Mouse (Mus musculus): ENCODE measurements at regions not wholly inside any gene's neighbourhood (a gene's known extent, or its start where the extent isn't known, plus 50 kb on each side); places are given as distances from the start of the nearest gene placed in this dataset.

DNA sequence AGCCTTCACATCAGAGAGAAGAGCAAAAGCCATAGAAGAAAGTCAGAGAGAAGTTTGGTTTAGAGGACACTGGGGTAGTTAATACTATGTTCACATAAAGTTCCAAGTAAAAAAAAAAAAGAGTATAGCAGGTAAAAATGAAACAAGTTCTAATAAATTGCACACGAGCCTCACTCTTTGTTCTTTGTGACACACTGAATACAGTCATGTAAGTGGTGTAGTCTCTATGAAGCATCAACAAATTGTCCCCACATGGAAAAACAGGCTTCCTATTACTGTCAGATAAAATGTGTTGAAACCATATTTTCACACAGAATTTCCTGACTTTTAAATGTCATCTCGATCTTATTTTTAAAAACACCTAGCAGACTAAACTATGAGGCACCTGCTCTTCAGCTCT lies 1057.2 kb downstream of the Gsdmc2 start:
- no peak overlapping the region for H3K9ac ChIP-seq
- H3K4me2 ChIP-seq (replicated peaks), result no peak overlapping the region
- H3K4me3 ChIP-seq, result no peak overlapping the region
- 84% methylated on average over 2 of the region's 2 CpGs for whole genome bisulfite sequencing
- H3K27ac ChIP-seq, result no peak overlapping the region
- ATAC-seq (ENCODE audit: low FRiP score), result no peak
- no peaks in the 10 kb centered on the region for H3K9me3 ChIP-seq (replicated peaks)
- no peaks in the 10 kb centered on the region for H3K27me3 ChIP-seq
- no peaks in the 10 kb centered on the region for H3K36me3 ChIP-seq
- no peaks in the 10 kb centered on the region for H3K4me1 ChIP-seq

DNA sequence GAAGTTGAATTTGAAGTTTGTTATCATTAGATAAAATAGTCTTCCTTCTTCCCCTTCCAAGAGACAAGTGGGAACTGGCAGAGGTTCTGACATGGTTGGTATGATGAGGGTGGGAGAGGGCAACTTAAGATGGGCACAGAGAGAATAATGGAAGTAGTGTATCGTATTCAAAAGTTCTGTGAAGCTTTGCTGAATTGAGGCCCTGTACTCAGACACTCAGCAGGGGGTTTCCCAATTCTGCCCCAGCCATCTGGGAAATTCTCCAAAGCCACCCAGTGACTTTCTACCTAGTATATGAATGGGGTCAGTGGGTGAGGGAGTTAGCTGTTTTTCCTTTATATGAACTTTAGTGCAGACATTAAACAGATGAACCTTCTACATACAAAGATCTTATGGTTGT lies 1058.7 kb downstream of the Gsdmc2 start:
- Histone ChIP-seq H3K9me3 (replicated peaks) (no peaks in the 10 kb centered on the region), H3K9ac (no peak overlapping the region), H3K36me3 (no peaks in the 10 kb centered on the region), H3K4me1 (no peaks in the 10 kb centered on the region), H3K4me2 (replicated peaks) (no peak overlapping the region), H3K4me3 (no peak overlapping the region), H3K27me3 (no peaks in the 10 kb centered on the region), H3K27ac (no peak overlapping the region)
- 68% methylated on average over 1 of the region's 1 CpGs for WGBS
- ATAC-seq (ENCODE audit: low FRiP score), result no peak

DNA sequence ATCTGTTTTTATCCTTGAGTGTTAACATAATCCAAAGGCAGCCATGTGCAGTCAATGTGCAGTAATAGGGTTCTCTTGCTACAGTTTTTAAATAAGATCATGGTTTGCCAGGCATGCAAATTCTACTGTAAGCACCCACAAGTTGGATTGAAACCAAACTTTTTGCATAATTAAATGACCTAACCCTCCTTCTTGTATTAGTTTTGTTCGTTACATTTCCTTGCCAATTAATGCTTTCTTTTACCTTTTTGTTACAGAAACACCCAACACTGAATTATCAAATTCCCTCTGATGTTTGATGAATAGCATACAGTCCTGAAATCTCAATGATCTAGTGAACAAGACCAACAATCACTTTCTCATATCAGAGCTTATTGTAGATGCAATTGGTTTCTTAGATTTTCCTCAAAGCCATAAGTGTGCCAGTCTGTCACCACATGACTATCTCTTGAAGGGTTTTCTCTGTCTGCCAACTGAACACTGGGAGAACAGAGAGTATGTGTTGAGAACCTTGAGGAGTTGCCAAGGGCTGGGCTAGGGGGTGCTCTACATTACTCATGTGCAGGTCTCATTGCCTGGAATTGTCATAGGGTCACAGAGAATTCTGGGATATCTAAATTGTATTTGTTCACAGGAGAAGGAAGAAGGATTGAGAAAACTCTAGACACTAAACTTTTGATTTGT lies 1060.4 kb downstream of the Gsdmc2 start:
- H3K4me3 ChIP-seq, result no peak overlapping the region
- H3K4me1 ChIP-seq, result no peaks in the 10 kb centered on the region
- ATAC-seq (ENCODE audit: low FRiP score), result no peak
- H3K9ac ChIP-seq, result no peak overlapping the region
- no peak overlapping the region for H3K27ac ChIP-seq
- H3K9me3 ChIP-seq (replicated peaks), result no peaks in the 10 kb centered on the region
- no peak overlapping the region for H3K4me2 ChIP-seq (replicated peaks)
- 85% methylated on average over 1 of the region's 1 CpGs for WGBS
- H3K36me3 ChIP-seq, result no peaks in the 10 kb centered on the region
- H3K27me3 ChIP-seq, result no peaks in the 10 kb centered on the region

DNA sequence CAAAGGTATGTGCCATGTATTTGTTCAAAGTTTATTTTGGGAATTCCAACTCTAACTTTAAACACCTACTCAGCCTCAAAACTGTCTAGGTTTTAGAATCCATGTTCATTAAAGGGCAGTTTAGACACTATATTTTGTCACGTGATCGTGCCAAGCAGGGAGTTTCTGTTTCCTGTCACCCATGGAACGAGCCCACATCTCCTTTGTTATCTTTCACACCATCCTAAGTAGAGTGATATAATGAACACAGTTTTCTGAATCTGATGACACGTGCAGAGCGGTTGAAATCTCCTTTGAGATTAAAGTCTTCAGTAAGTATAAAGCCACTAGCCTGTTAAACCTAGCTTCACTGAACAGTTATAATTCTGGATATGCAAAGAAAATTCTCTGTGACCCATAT lies 1066.1 kb downstream of the Gsdmc2 start:
- Histone ChIP-seq H3K36me3 (no peaks in the 10 kb centered on the region), H3K4me3 (no peak overlapping the region), H3K4me2 (replicated peaks) (no peak overlapping the region), H3K27me3 (no peaks in the 10 kb centered on the region), H3K4me1 (no peaks in the 10 kb centered on the region), H3K9me3 (replicated peaks) (no peaks in the 10 kb centered on the region), H3K27ac (no peak overlapping the region), H3K9ac (no peak overlapping the region)
- WGBS, result 87% methylated on average over 5 of the region's 5 CpGs
- no peak for ATAC-seq (ENCODE audit: low FRiP score)

DNA sequence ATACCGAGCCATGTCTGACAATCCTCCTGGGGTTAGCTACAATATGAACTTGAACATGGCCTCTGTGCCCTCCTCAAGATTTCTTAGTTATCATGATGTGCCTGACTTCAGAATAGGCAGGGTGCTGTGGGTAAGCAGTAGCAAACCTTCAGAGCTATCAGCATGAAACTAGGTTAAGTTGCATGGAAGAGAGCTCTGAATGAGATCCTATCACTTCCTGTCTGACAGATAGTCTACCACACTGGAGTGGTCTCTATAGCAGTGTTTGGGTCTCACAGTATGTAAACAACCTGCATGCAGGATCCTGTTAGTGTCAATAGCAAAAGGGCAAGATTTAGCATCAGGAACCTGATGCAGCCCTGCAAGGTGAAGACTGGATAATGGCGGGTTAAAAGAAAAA lies 1092.3 kb downstream of the Gsdmc2 start:
- H3K4me1 ChIP-seq, result no peaks in the 10 kb centered on the region
- H3K4me2 ChIP-seq (replicated peaks), result no peak overlapping the region
- 88% methylated on average over 2 of the region's 2 CpGs for WGBS
- H3K4me3 ChIP-seq, result no peak overlapping the region
- no peak overlapping the region for H3K9ac ChIP-seq
- H3K27ac ChIP-seq, result no peak overlapping the region
- H3K36me3 ChIP-seq, result no peaks in the 10 kb centered on the region
- ATAC-seq (ENCODE audit: low FRiP score), result no peak
- H3K9me3 ChIP-seq (replicated peaks), result no peaks in the 10 kb centered on the region
- H3K27me3 ChIP-seq, result no peaks in the 10 kb centered on the region

DNA sequence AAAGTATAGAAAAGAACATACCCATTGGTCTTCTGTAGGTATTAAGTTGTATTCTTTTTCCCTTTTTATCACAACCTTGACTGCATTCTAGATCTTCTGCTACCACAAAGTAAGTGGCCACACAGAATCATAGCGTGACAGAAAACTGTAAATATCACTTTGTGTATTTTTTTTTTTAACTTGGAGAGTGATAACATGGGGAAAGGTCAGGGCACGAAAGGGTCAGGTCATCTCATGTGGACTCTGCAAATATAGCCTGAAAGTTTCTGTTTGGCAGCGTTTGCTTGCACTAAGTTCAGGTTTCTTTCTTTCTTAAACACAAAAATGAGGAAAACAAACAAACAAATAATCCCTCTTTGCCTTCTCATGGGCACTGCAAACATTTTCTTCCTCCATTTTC lies 1101.1 kb downstream of the Gsdmc2 start:
- WGBS, result 68% methylated on average over 3 of the region's 3 CpGs
- Histone ChIP-seq H3K4me1 (no peaks in the 10 kb centered on the region), H3K36me3 (no peaks in the 10 kb centered on the region), H3K4me3 (no peak overlapping the region), H3K9ac (no peak overlapping the region), H3K9me3 (replicated peaks) (no peaks in the 10 kb centered on the region), H3K27ac (no peak overlapping the region), H3K4me2 (replicated peaks) (no peak overlapping the region), H3K27me3 (no peaks in the 10 kb centered on the region)
- ATAC-seq (ENCODE audit: low FRiP score), result no peak

DNA sequence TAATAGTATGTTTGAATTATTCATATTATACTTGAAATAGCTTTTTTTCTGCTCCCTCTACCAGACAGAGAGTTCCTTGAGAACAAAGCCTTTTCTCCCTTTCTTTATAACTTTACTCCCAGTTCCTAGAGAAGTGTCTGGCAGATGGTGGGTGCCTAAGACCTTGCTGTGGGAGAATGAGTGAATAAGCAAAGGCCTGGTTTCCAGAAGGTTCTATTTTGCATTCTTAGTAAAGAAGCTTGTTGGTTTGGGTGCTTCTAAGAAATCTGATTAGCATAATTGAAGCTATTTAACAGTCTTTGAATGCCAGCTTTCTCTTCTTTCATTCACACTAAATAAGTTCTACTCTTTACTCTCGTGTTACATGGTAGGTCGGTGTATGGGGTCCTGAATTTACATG lies 1104.2 kb downstream of the Gsdmc2 start:
- 61% methylated on average over 2 of the region's 2 CpGs for WGBS

DNA sequence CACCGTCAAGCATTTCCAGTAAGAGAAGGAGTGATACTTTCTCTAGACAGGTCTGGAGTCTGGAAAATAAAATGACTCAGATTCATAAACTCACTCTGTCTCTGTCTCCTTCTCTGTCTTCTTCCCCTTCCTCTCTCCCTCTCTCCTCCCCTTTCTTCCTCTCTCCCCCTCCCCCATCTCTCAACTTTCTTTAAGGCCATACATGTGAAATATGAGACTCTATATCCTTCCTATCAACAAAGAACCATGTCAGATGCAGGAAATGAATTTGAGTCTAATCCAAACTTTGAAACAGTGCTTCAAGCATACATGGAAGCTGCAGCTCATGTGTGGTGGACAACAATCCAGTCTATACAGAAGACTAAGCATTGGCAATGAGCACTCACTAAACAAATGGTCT lies 1109.6 kb downstream of the Gsdmc2 start:
- Histone ChIP-seq H3K27me3 (no peaks in the 10 kb centered on the region), H3K9ac (no peak overlapping the region), H3K36me3 (no peaks in the 10 kb centered on the region), H3K27ac (no peak overlapping the region), H3K4me3 (no peak overlapping the region), H3K9me3 (replicated peaks) (no peaks in the 10 kb centered on the region), H3K4me2 (replicated peaks) (no peak overlapping the region), H3K4me1 (no peaks in the 10 kb centered on the region)
- WGBS, result 89% methylated on average over 1 of the region's 1 CpGs
- no peak for ATAC-seq (ENCODE audit: low FRiP score)

More for the DNA sequence above, 1104.2 kb downstream of the Gsdmc2 start:
- Histone ChIP-seq H3K4me3 (no peak overlapping the region), H3K27me3 (no peaks in the 10 kb centered on the region), H3K4me1 (no peaks in the 10 kb centered on the region), H3K4me2 (replicated peaks) (no peak overlapping the region), H3K27ac (no peak overlapping the region), H3K36me3 (no peaks in the 10 kb centered on the region), H3K9me3 (replicated peaks) (no peaks in the 10 kb centered on the region), H3K9ac (no peak overlapping the region)
- no peak for ATAC-seq (ENCODE audit: low FRiP score)

DNA sequence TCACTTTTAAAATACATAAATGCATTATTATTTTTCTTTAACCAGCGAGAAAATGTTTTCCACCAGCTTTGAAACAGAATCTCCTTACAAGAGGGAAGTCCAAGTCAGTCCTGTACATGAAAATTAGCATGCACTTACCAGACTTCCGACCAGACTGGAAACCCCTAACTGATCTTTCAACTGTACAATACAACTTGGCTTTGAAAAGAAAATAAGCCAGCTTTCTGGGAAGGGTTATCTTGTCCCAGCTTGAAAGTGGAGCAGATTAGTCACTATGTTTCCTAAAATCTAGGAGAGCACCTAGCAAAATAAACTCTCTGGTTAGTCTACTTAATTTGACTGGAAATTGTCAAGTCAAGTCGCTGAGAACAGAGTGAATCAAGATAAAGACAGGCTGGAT lies 1110.1 kb downstream of the Gsdmc2 start:
- H3K9me3 ChIP-seq (replicated peaks), result no peaks in the 10 kb centered on the region
- no peak overlapping the region for H3K27ac ChIP-seq
- no peak for ATAC-seq (ENCODE audit: low FRiP score)
- no peak overlapping the region for H3K9ac ChIP-seq
- no peaks in the 10 kb centered on the region for H3K27me3 ChIP-seq
- no peak overlapping the region for H3K4me2 ChIP-seq (replicated peaks)
- H3K4me3 ChIP-seq, result no peak overlapping the region
- H3K36me3 ChIP-seq, result no peaks in the 10 kb centered on the region
- WGBS, result 78% methylated on average over 3 of the region's 3 CpGs
- no peaks in the 10 kb centered on the region for H3K4me1 ChIP-seq

DNA sequence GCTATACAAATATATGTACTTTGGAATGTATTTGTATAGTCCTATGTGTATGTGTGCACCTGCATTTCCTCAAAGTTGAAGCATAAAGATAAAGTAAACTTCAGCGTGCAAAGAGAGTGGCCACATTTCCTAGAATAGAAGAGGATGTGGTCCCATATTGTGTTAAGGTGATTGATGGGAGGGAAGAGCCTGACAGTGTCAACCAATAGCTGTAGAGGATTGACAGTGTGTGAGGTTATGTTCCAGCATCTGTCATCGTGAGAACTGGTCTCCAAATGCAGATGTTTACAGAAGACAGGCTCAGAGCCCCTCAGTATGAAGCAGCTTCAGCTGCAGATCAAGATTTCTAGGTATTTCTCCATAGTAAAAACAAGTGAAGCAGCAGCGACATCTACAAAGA lies 1114.5 kb downstream of the Gsdmc2 start:
- Histone ChIP-seq H3K9ac (no peak overlapping the region), H3K4me3 (no peak overlapping the region), H3K36me3 (no peaks in the 10 kb centered on the region), H3K9me3 (replicated peaks) (no peaks in the 10 kb centered on the region), H3K27me3 (no peaks in the 10 kb centered on the region), H3K4me2 (replicated peaks) (no peak overlapping the region), H3K27ac (no peak overlapping the region), H3K4me1 (no peaks in the 10 kb centered on the region)
- ATAC-seq (ENCODE audit: low FRiP score), result no peak
- 77% methylated on average over 3 of the region's 3 CpGs for WGBS

DNA sequence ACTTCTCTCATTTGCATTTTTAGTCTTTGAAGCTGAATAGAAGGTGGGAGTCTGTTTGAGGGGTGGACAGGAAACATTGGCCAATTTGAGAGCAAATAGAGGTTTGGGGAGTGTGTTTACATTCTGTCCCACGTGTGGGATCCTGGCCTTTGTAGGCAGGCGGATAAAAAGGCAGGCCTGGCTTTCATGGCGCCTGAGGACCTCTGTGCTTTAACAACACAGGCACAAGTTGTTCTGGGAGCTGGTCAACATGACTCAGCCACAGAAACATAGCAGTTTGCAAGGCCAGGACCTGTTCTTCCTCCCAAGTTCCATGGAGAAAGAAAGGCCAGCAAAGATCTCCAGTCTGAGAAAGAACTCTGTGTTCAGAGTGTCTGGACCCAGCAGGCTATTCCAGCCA lies 1130.7 kb downstream of the Gsdmc2 start:
- no peaks in the 10 kb centered on the region for H3K36me3 ChIP-seq
- WGBS, result 71% methylated on average over 3 of the region's 3 CpGs
- no peak overlapping the region for H3K9ac ChIP-seq
- ATAC-seq (ENCODE audit: low FRiP score), result no peak
- H3K27ac ChIP-seq, result no peak overlapping the region
- H3K4me3 ChIP-seq, result no peak overlapping the region
- H3K4me2 ChIP-seq (replicated peaks), result no peak overlapping the region
- H3K4me1 ChIP-seq, result no peaks in the 10 kb centered on the region
- no peaks in the 10 kb centered on the region for H3K9me3 ChIP-seq (replicated peaks)
- H3K27me3 ChIP-seq, result no peaks in the 10 kb centered on the region

DNA sequence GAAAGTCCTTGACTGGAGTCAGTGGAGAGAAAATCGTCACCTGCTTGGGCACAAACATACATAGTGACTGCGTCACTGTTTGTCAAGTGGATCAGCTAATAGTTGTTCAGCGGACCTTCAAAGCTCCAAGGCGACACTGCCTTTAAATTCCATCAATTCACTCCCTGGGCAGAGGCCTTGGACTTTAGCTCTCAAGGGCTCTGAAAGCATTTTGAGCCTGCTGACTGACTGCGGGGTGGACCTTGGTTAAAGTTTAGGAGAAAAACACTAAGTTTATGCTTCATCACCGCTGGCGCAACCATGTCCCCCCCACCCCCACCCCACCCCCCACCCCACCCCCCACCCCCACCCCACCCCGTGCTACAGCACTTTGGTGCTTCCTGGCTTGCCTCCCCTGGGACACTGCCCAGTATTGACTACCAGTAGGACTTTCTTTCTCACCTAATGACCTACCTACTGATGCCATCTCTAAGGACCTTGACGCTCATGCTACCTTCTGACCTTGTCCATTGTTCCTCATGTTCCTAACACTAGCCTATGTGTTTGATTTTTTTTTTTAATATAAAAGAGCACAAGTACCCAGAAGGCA lies 1132.3 kb downstream of the Gsdmc2 start:
- Histone ChIP-seq H3K9ac (no peak overlapping the region), H3K27me3 (no peaks in the 10 kb centered on the region)

DNA sequence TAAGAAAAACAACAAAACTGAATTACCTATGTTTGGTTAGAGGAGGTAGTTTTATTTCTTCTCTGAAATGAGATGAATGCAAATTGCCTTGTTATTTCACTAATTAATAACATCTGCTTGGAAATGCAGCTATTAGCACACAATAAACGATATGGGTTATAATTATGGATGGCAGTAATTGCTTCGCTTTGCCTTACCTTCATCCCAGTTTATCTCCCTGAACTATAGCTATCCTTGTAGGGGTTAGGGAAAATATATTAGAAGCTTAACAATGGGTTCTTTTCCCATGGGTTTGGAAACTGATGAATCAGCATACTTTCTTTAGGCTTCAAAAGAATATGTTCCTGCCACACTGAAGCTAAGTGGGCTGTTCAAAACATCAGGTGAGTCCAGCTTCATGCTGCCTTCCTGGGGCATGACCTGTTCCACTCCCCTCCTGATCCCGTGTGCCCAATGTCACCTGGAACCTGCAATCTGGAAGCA lies 1132.9 kb downstream of the Gsdmc2 start:
- WGBS, result 87% methylated on average over 3 of the region's 3 CpGs
- Histone ChIP-seq H3K36me3 (no peaks in the 10 kb centered on the region), H3K4me2 (replicated peaks) (no peak overlapping the region), H3K27ac (no peak overlapping the region), H3K9ac (no peak overlapping the region), H3K4me1 (no peaks in the 10 kb centered on the region), H3K27me3 (no peaks in the 10 kb centered on the region), H3K9me3 (replicated peaks) (no peaks in the 10 kb centered on the region), H3K4me3 (no peak overlapping the region)
- ATAC-seq (ENCODE audit: low FRiP score), result no peak

More for the DNA sequence above, 1132.3 kb downstream of the Gsdmc2 start:
- Histone ChIP-seq H3K4me1 (no peaks in the 10 kb centered on the region), H3K36me3 (no peaks in the 10 kb centered on the region), H3K4me2 (replicated peaks) (no peak overlapping the region), H3K9me3 (replicated peaks) (no peaks in the 10 kb centered on the region), H3K27ac (no peak overlapping the region), H3K4me3 (no peak overlapping the region)
- 80% methylated on average over 9 of the region's 9 CpGs for WGBS
- ATAC-seq (ENCODE audit: low FRiP score), result no peak
